Mouse (Mus musculus): ENCODE data around the gene Rusc2.

DNA sequence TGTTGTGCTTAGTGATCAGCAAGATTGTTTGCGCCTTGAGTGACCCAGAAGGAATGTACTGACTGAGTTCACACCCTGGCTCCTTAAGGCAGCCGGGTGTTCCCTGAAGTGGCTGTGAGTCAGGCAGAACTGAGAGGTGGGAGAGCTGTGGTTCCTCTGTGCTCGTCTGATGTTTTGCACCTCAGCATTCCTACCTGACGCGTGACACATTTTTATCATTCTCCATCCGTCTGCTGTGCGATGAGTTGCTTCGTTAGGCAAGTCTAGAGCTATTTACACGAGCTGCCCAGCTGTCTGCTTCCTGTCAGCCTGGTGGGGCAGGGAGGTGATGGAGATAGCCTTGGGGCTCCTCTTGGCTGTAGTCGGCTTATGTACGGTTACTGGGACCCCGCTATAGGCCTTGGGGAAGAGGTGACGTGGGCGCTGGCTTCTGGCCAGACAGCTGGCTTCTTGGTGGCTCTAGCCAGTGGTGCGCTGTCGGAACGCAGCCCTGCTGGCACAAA is 17.1 kb downstream of the Rusc2 start:
- TF ChIP-seq POLR2A (IDR thresholded peaks at IDR 0.05; ENCODE audit: borderline replicate concordance, extremely low read depth, low read depth, low read length) (peak; percentile 50; the same call in 1 of the 2 replicates), CTCF (IDR thresholded peaks at IDR 0.05; ENCODE audit: insufficient read depth, low read length) (no peak)
